Mouse (Mus musculus) forebrain, postnatal 0 days (tissue): ENCODE measurements around the gene Nr6a1. TPM values are rescaled to one million over a fixed set of nuclear protein-coding genes. Genes with fewer than 3 reads are reported as not detected.
A peak's percentile ranks its signal among the peaks of the same experiment; 100 is the strongest.

Experiments
- ATAC-seq: fragments of 200-750 bp; cut with Nextera tagmentation; 2 replicates; pipeline ENCODE4 v1.8.0; 2017; ENCODE audit warnings: mild to moderate bottlenecking, moderate library complexity
- DNase-seq: peaks from one replicate; pipeline ENCODE4 v3.0.0-alpha.2; 2015
- H3K27ac ChIP-seq: fragments of 300-500 bp; sonication (generic); 2 replicates; pipeline ENCODE4 v1.5.1; 2014; ENCODE audit warnings: low read depth, mild to moderate bottlenecking, antibody characterized with exemption, low read length, moderate library complexity, mixed read lengths
- H3K27me3 ChIP-seq: fragments of 300-500 bp; sonication (generic); 2 replicates; pipeline ENCODE4 v1.6.1; 2014; ENCODE audit warnings: mild to moderate bottlenecking, low read length, mixed read lengths; ENCODE audit not compliant: insufficient read depth
- H3K36me3 ChIP-seq: fragments of 300-500 bp; sonication (generic); 2 replicates; pipeline ENCODE4 v1.6.1; 2014; ENCODE audit warnings: mild to moderate bottlenecking, moderate library complexity; ENCODE audit not compliant: insufficient read depth
- H3K4me1 ChIP-seq: fragments of 300-500 bp; sonication (generic); 2 replicates; pipeline ENCODE4 v1.6.1; 2014; ENCODE audit warnings: antibody characterized with exemption; ENCODE audit not compliant: insufficient read depth
- H3K4me2 ChIP-seq: fragments of 300-500 bp; sonication (generic); 2 replicates; pipeline ENCODE4 v1.6.1; 2014; ENCODE audit warnings: low read depth, mild to moderate bottlenecking, moderate library complexity
- H3K4me3 ChIP-seq: fragments of 300-500 bp; sonication (generic); 2 replicates; pipeline ENCODE4 v1.5.1; 2014; ENCODE audit warnings: low read depth, low read length, mixed read lengths
- H3K9ac ChIP-seq: fragments of 300-500 bp; sonication (generic); 2 replicates; pipeline ENCODE4 v1.6.1; 2014; ENCODE audit warnings: mild to moderate bottlenecking
- H3K9me3 ChIP-seq: fragments of 300-500 bp; sonication (generic); 2 replicates; pipeline ENCODE4 v1.6.1; 2016; ENCODE audit warnings: low read length
- CTCF ChIP-seq: sonication (generic); IDR thresholded peaks from 2 replicates; pipeline ENCODE4 v1.5.1; 2016; ENCODE audit warnings: antibody characterized with exemption, control low read depth, low read depth
- WGBS: fragments of 180-500 bp; shearing (Covaris S2); extraction: QIAGEN DNeasy Blood & Tissue Kit; methylation state at CpG from one replicate; pipeline ENCODE4 v1.1.7; 2014; 5-methylcytosine and 5-hydroxymethylcytosine counted together
- microRNA-seq, 2 experiments: library from miRNA; unstranded; fragments of <30 nt; microRNA quantifications; one replicate each; pipeline ENCODE4; 2016
- polyA plus RNA-seq: library from polyadenylated mRNA; unstranded; fragments of >200 nt; fragmentation: Nextera tagmentation; extraction: Ambion mirVana; gene quantifications from 2 replicates; pipeline ENCODE4 v1.2.1, GENCODE M21; 2015
- total RNA-seq: library from RNA; depleted of rRNA; stranded (reverse); fragments of >200 nt; gene quantifications from 2 replicates; pipeline ENCODE4 v1.2.3, GENCODE M21; 2014; rRNA removed

Nr6a1 gene
- total and polyA plus RNA-seq, 2 experiments from 2014 or later = 0.48 to 4.6 TPM

DNA sequence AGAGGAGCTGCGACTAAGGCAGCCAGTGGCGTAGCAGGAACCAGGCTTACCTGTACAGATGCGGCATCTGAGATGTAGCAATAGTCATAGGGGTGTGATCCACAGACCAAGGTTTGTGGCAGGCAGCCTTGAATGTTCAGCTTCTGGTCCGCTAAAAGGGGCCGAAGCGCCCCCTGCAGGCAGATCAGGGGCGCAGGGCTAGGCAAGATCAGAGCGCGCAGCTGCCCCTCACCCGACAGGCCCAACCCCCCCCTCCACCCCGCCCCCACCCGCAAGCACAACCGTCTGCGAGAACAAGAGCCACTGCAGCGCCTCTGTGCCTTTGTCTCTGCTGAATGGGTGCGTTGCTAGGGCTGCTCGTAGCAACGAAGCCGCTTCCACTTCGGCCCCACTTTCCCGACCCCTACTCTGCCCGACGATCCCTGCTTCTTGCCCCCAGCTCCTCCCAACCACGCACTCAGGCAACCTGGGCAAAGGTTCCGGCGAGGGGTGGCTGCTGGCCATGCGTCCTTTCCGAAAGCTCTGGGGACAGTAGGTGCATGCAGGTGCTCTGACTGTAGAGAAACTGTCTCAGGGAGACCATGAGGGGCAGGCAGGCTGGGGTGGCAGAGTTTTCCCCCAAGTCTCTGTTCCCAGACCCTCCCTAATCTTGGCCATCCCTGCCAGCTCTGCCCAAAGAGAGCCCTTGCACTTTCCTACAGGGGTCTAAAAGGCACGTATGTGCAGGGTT, 238.5 kb downstream of the Nr6a1 start:
- peak overlapping the region; percentile 49 for H3K4me2 ChIP-seq
- peak; percentile 71 for TF ChIP-seq CTCF
- H3K4me1 ChIP-seq = 0 out of 2 replicates have a peak, but pooled peaks cover 5% of the 10 kb centered on the region
- peak overlapping the region; percentile 44 for H3K9ac ChIP-seq
- H3K4me3 ChIP-seq = peak overlapping the region; percentile 19
- ATAC-seq (peak; percentile 93), DNase-seq (peak; percentile 85)
- no peaks in the 10 kb centered on the region for H3K27me3 ChIP-seq
- H3K27ac ChIP-seq = no peak overlapping the region; the same call in 1 of the 2 replicates
- H3K9me3 ChIP-seq = no peaks in the 10 kb centered on the region
- 3% methylated on average over 25 of the region's 29 CpGs for WGBS
- no peaks in the 10 kb centered on the region for H3K36me3 ChIP-seq

DNA sequence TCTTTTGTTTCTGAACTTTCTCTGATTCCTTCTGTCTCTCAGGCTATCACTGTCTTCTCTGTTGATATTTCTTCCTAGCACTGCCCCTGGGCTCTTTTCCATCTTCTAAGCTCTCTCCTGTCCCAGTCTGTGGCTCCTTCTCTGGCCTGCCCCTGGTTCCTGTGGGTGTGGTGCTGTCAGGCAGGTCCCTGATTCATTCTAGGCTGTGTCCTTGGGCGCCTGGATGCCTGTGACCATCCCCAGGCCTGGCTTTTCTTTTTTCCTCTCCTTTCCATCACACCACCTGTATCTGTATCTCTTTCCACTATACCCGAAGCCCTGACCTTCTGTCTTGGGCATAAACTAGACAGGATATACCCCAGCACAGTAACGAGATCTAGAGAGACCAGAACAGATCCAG, 241.7 kb downstream of the Nr6a1 start:
- H3K9me3 ChIP-seq = no peaks in the 10 kb centered on the region
- ATAC-seq (no peak), DNase-seq (no peak)
- no peak overlapping the region for H3K27ac ChIP-seq
- H3K4me1 ChIP-seq = 0 out of 2 replicates have a peak, but pooled peaks cover 5% of the 10 kb centered on the region
- H3K36me3 ChIP-seq = no peaks in the 10 kb centered on the region
- no peak for TF ChIP-seq CTCF
- no peaks in the 10 kb centered on the region for H3K27me3 ChIP-seq
- H3K9ac ChIP-seq = no peak overlapping the region
- no peak overlapping the region for H3K4me2 ChIP-seq
- no peak overlapping the region for H3K4me3 ChIP-seq
- WGBS = 78% methylated on average over 3 of the region's 3 CpGs

DNA sequence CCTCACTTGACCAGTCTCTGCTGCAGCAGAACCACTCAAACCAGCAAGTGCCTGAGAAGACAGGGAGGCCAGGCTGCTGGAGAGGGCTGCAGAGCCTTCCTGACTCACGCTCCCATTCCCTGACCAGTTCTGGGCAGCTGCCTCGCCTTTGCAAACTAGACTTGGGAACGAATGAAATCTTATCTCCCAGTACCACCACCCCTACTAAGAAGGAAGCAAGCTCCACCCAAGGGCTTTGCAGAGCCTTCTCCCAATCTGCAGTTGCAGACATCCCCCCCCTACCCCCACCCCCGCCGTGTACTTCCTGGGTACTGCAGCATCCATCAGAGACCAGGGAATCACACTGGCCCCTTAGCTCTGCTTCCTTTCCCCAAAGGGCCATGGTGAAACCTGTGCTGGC, 244.4 kb downstream of the Nr6a1 start:
- Histone ChIP-seq H3K27ac (no peak overlapping the region), H3K9me3 (no peaks in the 10 kb centered on the region), H3K27me3 (no peaks in the 10 kb centered on the region), H3K4me2 (no peak overlapping the region), H3K4me1 (0 out of 2 replicates have a peak, but pooled peaks cover 2% of the 10 kb centered on the region), H3K36me3 (no peaks in the 10 kb centered on the region), H3K4me3 (no peak overlapping the region), H3K9ac (no peak overlapping the region)
- TF ChIP-seq CTCF = no peak
- ATAC-seq (no peak), DNase-seq (no peak)
- 87% methylated on average over 5 of the region's 5 CpGs for WGBS

- no peak overlapping the region for H3K4me3 ChIP-seq
- H3K27me3 ChIP-seq = no peaks in the 10 kb centered on the region
- no peaks in the 10 kb centered on the region for H3K36me3 ChIP-seq
- 96% methylated on average over 5 of the region's 5 CpGs for WGBS
- no peaks in the 10 kb centered on the region for H3K9me3 ChIP-seq
- DNase-seq (no peak), ATAC-seq (no peak)
- H3K4me2 ChIP-seq = no peak overlapping the region
- no peak for TF ChIP-seq CTCF
- H3K4me1 ChIP-seq = no peaks in the 10 kb centered on the region
- no peak overlapping the region for H3K9ac ChIP-seq
- H3K27ac ChIP-seq = no peak overlapping the region
Measured at GRCm38 (mm10) chr2:38682209-38682608, 245.3 kb downstream of the Nr6a1 start.

DNA sequence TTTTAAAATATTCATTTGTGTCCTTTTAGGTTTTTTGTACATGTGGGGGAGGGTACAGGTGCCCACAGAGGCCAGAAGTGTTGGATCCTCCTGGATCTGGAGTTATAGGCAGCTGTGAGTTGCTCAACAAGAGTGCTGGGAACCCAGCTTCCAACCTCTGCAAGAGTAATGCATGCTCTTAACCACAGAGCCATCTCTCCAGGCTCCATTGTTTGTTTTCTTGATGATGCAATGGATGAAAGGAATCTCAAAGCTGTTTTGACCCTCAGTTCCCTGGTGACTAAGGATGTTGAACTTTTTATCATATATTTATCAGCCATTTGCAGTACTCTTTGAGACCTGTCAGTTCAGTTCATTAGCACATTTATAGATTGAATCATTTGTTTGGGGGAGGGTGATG, 248.5 kb downstream of the Nr6a1 start:
- no peak overlapping the region for H3K27ac ChIP-seq
- H3K4me3 ChIP-seq = no peak overlapping the region
- DNase-seq (no peak), ATAC-seq (no peak)
- H3K9me3 ChIP-seq = no peaks in the 10 kb centered on the region
- no peak for TF ChIP-seq CTCF
- H3K4me1 ChIP-seq = no peaks in the 10 kb centered on the region
- H3K9ac ChIP-seq = no peak overlapping the region
- H3K4me2 ChIP-seq = no peak overlapping the region
- no peaks in the 10 kb centered on the region for H3K27me3 ChIP-seq
- H3K36me3 ChIP-seq = no peaks in the 10 kb centered on the region

- H3K9me3 ChIP-seq = no peaks in the 10 kb centered on the region
- peak; percentile 44 for TF ChIP-seq CTCF
- H3K4me3 ChIP-seq = no peak overlapping the region
- H3K27me3 ChIP-seq = no peaks in the 10 kb centered on the region
- DNase-seq = no peak
- no peak overlapping the region for H3K9ac ChIP-seq
- H3K27ac ChIP-seq = no peak overlapping the region
- no peak for ATAC-seq
- no peak overlapping the region for H3K4me2 ChIP-seq
- no peaks in the 10 kb centered on the region for H3K36me3 ChIP-seq
- 59% methylated on average over 9 of the region's 9 CpGs for whole genome bisulfite sequencing
- H3K4me1 ChIP-seq = no peaks in the 10 kb centered on the region
Measured at GRCm38 (mm10) chr2:38675366-38675969, 252.0 kb downstream of the Nr6a1 start.

Small RNA genes within 50 kb of the gene (microRNA-seq; reads per million reads assigned to microRNA genes)
- gene Mir181a-2 = 112 to 534 reads per million in 2 experiments
- 582 to 826 reads per million in 2 experiments for gene Mir181b-2

Other genes with a start within 250 kb of the Nr6a1 start
- 0.23 and 1.3 TPM in 2 replicates for gene Nr5a1, start 213.1 kb downstream of the Nr6a1 start, total RNA-seq
- gene Nr5a1, start 213.1 kb downstream of the Nr6a1 start, polyA plus RNA-seq = 0.45 TPM in 1 of 2 replicates, not detected in the other
- 6.6 and 11.6 TPM in 2 replicates for gene Olfml2a, start 4.3 kb upstream of the Nr6a1 start, total RNA-seq
- gene Olfml2a, start 4.3 kb upstream of the Nr6a1 start, polyA plus RNA-seq = 2.8 and 3.2 TPM in 2 replicates
- 0.43 and 1.4 TPM in 2 replicates for gene Wdr38, start 69.8 kb upstream of the Nr6a1 start, total RNA-seq
- 0.38 and 0.64 TPM in 2 replicates for gene Wdr38, start 69.8 kb upstream of the Nr6a1 start, polyA plus RNA-seq
- gene Arpc5l, start 77.7 kb upstream of the Nr6a1 start, total RNA-seq = 80.0 and 92.4 TPM in 2 replicates
- 167 and 170 TPM in 2 replicates for gene Arpc5l, start 77.7 kb upstream of the Nr6a1 start, polyA plus RNA-seq
- gene Rpl35, start 77.9 kb upstream of the Nr6a1 start, total RNA-seq = 128 and 358 TPM in 2 replicates
- 660 and 891 TPM in 2 replicates for gene Rpl35, start 77.9 kb upstream of the Nr6a1 start, polyA plus RNA-seq
- gene Golga1, start 137.9 kb upstream of the Nr6a1 start, total RNA-seq = 28.3 and 36.2 TPM in 2 replicates
- 19.6 and 23.9 TPM in 2 replicates for gene Golga1, start 137.9 kb upstream of the Nr6a1 start, polyA plus RNA-seq